Mouse (Mus musculus): ENCODE data around the gene Treml4. TPM values are rescaled to one million over a fixed set of nuclear protein-coding genes. Genes with fewer than 3 reads are reported as not detected.
A peak's percentile ranks its signal among the peaks of the same experiment; 100 is the strongest.

Treml4 gene
- total RNA-seq (2021) = under 1 TPM in 1 of 2 experiments, not detected in 1; 0.34 TPM
- long read RNA-seq, experiment 1 = 0 reads
- long read RNA-seq, experiment 2, partial matches to known transcripts = 0 of 1 reads
- long read RNA-seq, experiment 2, other reads (novel, unspliced or antisense) = 1 of 1 reads

GRCm38 (mm10) chr17:48263741-48264362, at the start of gene Treml4:
Gene Treml4, plus strand, starts transcription at chr17:48264295.
- no peak for TF ChIP-seq CTCF (IDR thresholded peaks at IDR 0.05)
- DNase-seq (ENCODE audit: extremely low spot score in 1 of 2, low spot score in 2 of 2) = no peak
- Histone ChIP-seq H3K27ac (no peak within 1 kb of the TSS), H3K4me3 (no peak within 1 kb of the TSS)
- intact Hi-C loops (cut with DNase I) = no loop called here

GRCm38 (mm10) chr17:48215429-48215828, 48.7 kb upstream of the Treml4 start:
- DNase-seq (ENCODE audit: extremely low spot score in 1 of 2, low spot score in 2 of 2) = no peak
- intact Hi-C loops (cut with DNase I) = no loop called here
- no peak overlapping the region for H3K4me3 ChIP-seq
- H3K27ac ChIP-seq = no peak overlapping the region
- TF ChIP-seq CTCF (IDR thresholded peaks at IDR 0.05) = no peak

- intact Hi-C loops (cut with DNase I) = no loop called here
- no peak for TF ChIP-seq CTCF (IDR thresholded peaks at IDR 0.05)
- Histone ChIP-seq H3K4me3 (no peak overlapping the region), H3K27ac (no peak overlapping the region)
- peak; percentile 2 to 5 for DNase-seq (ENCODE audit: extremely low spot score in 1 of 2, low spot score in 2 of 2)
Observed at GRCm38 (mm10) chr17:48230680-48231079, 33.4 kb upstream of the Treml4 start.

- no peak within 1 kb of the TSS for H3K27ac ChIP-seq
- no peak for TF ChIP-seq CTCF (IDR thresholded peaks at IDR 0.05)
- DNase-seq (ENCODE audit: extremely low spot score in 1 of 2, low spot score in 2 of 2) = peak in 1 of 2 experiments; percentile 1
- no peak within 1 kb of the TSS for H3K4me3 ChIP-seq
- intact Hi-C loops (cut with DNase I) = no loop called here
Observed at GRCm38 (mm10) chr17:48232518-48232917, 31.6 kb upstream of the Treml4 start, which contains the start of gene Trem1. Gene Trem1, plus strand, starts transcription at chr17:48232768.

DNA sequence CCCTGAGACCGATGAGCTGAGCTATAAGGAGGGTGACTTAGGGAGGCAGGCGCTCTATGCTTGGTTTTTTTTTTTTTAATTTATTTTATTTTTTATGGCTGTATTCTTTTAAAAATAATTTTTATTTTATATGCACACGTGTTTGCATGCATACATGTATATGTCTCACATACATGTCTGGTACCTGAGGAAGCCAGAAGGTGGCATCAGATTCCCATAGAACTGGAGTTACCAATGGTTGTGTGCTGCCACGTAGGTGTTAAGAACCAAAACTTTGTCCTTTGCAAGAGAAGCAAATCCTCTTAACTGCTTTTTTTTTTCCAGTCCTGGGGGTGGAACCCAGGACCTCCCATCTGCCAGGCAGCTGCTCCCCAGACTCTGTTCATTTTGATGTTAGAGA, 30.3 kb upstream of the Treml4 start:
- no peak for TF ChIP-seq CTCF (IDR thresholded peaks at IDR 0.05)
- intact Hi-C loops (cut with DNase I) = no loop called here
- Histone ChIP-seq H3K27ac (no peak overlapping the region), H3K4me3 (no peak overlapping the region)
- no peak for DNase-seq (ENCODE audit: extremely low spot score in 1 of 2, low spot score in 2 of 2)

- intact Hi-C loops (cut with DNase I) = no loop called here
- no peak overlapping the region for H3K4me3 ChIP-seq
- peak; percentile 1 for DNase-seq (ENCODE audit: extremely low spot score in 1 of 2, low spot score in 2 of 2)
- TF ChIP-seq CTCF (IDR thresholded peaks at IDR 0.05) = no peak
- H3K27ac ChIP-seq = no peak overlapping the region
Observed at GRCm38 (mm10) chr17:48234550-48234949, 29.5 kb upstream of the Treml4 start.

GRCm38 (mm10) chr17:48235773-48236370, 28.2 kb upstream of the Treml4 start:
- Histone ChIP-seq H3K27ac (no peak overlapping the region), H3K4me3 (no peak overlapping the region)
- no peak for TF ChIP-seq CTCF (IDR thresholded peaks at IDR 0.05)
- DNase-seq (ENCODE audit: extremely low spot score in 1 of 2, low spot score in 2 of 2) = no peak
- intact Hi-C loops (cut with DNase I) = no loop called here

DNA sequence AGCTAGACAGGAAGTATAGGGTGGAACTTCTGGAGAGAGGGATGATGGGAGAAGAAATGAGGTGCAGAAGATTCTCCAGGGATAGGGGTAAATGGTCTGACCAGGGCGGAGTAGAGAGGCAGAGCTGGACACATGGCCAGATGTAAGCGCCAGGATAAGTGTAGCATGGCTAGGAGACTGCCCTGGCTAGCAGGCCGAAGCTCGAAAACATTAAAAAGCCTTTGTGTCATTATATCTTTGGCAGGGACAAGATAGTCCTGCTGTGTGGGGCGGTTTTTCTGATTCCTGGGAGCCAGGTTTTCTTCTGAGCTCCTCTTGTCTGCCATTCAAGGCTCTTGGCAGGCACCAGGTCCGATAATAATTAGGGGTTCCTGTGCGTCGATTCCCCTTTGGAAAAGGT, 26.5 kb upstream of the Treml4 start:
- no peak overlapping the region for H3K4me3 ChIP-seq
- intact Hi-C loops (cut with DNase I) = no loop called here
- no peak for DNase-seq (ENCODE audit: extremely low spot score in 1 of 2, low spot score in 2 of 2)
- TF ChIP-seq CTCF (IDR thresholded peaks at IDR 0.05) = no peak
- no peak overlapping the region for H3K27ac ChIP-seq

GRCm38 (mm10) chr17:48247221-48247928, 16.7 kb upstream of the Treml4 start, which contains the start of gene Trem3:
Gene Trem3, plus strand, starts transcription at chr17:48247777.
- no peak within 1 kb of the TSS for H3K27ac ChIP-seq
- intact Hi-C loops (cut with DNase I) = no loop called here
- H3K4me3 ChIP-seq = no peak within 1 kb of the TSS
- no peak for TF ChIP-seq CTCF (IDR thresholded peaks at IDR 0.05)
- DNase-seq (ENCODE audit: extremely low spot score in 1 of 2, low spot score in 2 of 2) = no peak

DNA sequence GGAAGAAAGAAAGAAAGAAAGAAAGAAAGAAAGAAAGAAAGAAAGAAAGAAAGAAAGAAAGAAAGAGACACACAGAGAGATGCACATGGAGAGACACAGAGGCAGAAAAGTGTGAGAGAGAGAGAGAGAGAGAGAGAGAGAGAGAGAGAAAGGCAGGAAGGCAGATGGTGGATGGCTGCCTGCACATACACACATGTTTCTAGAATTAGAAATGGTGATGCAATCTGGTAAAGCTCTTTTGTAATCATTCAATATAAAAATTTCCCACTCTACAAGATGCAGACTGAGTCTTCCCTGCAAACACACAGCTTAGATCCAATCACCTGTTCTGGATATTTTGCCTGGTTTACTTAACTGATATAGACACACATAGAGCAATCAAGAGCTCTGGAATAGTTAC, 15.1 kb upstream of the Treml4 start:
- DNase-seq (ENCODE audit: extremely low spot score in 1 of 2, low spot score in 2 of 2) = no peak
- intact Hi-C loops (cut with DNase I) = no loop called here

DNA sequence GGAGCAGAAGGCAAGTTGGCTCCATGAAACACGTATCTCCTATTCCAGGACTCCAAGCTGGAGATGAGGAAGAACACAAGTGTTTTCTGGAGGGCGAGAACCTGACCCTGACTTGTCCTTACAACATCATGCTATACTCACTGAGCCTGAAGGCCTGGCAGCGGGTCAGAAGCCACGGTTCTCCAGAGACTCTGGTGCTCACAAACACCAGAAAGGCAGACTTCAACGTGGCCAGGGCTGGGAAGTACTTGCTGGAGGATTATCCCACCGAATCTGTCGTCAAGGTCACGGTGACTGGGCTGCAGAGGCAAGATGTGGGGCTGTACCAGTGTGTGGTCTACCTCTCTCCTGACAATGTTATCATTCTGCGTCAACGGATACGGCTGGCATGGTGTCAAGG, 14.6 kb upstream of the Treml4 start:
- Histone ChIP-seq H3K4me3 (no peak overlapping the region), H3K27ac (peak overlapping the region; percentile 48)
- no peak for DNase-seq (ENCODE audit: extremely low spot score in 1 of 2, low spot score in 2 of 2)
- TF ChIP-seq CTCF (IDR thresholded peaks at IDR 0.05) = no peak
- intact Hi-C loops (cut with DNase I) = no loop called here

More for the DNA sequence above, 15.1 kb upstream of the Treml4 start:
- Histone ChIP-seq H3K27ac (peak overlapping the region; percentile 48), H3K4me3 (no peak overlapping the region)
- TF ChIP-seq CTCF (IDR thresholded peaks at IDR 0.05) = no peak

DNA sequence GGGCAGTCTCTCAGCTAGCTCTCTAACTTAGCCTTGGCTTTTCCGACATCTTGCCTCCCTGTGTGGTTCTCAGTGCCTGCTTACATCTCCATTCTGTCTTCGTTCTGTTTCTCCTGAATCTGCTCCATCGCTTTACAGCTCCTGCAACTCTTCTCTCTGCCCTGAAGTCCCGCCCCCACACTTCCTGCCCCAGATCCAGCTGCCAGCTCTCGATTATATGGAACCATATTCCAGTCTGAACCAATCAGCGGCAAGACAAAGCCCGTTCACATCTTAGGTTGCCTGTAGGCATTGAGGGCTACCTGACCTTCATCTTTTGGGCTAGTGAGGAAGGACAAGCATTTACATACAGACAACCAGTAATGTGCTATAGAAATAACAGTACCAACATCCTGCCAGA, 13.5 kb upstream of the Treml4 start:
- DNase-seq (ENCODE audit: extremely low spot score in 1 of 2, low spot score in 2 of 2) = no peak
- no peak for TF ChIP-seq CTCF (IDR thresholded peaks at IDR 0.05)
- Histone ChIP-seq H3K4me3 (no peak overlapping the region), H3K27ac (no peak overlapping the region)
- intact Hi-C loops (cut with DNase I) = no loop called here

Data from left cerebral cortex, adult 2 months (tissue).